Mouse (Mus musculus) heart, adult 9 months (tissue): ENCODE results near the gene Cpxm1.

Experiments used
- DNase-seq, 2 experiments: peaks; one replicate each; pipeline ENCODE4 v3.0.0; 2022; ENCODE audit warnings: low spot score in 2 of 2

The Cpxm1 gene

GRCm38 (mm10) chr2:130397186-130397985, at the start of gene Cpxm1:
Gene Cpxm1 (minus strand): TSS chr2:130397574.
- peak; percentile 10 to 23 for DNase-seq

- no peak for DNase-seq
Measured at GRCm38 (mm10) chr2:130442162-130442561, 44.8 kb upstream of the Cpxm1 start.

- DNase-seq: no peak
Measured at GRCm38 (mm10) chr2:130439840-130440480, 42.6 kb upstream of the Cpxm1 start.

GRCm38 (mm10) chr2:130438861-130439260, 41.5 kb upstream of the Cpxm1 start:
- DNase-seq: no peak

- DNase-seq: no peak
Measured at GRCm38 (mm10) chr2:130436769-130437168, 39.4 kb upstream of the Cpxm1 start.

- no peak for DNase-seq
Measured at GRCm38 (mm10) chr2:130433152-130433551, 35.8 kb upstream of the Cpxm1 start.

- DNase-seq: no peak
Measured at GRCm38 (mm10) chr2:130432157-130432556, 34.8 kb upstream of the Cpxm1 start.

- no peak for DNase-seq
Measured at GRCm38 (mm10) chr2:130430484-130430883, 33.1 kb upstream of the Cpxm1 start.

- no peak for DNase-seq
Measured at GRCm38 (mm10) chr2:130429851-130430250, 32.5 kb upstream of the Cpxm1 start.

- DNase-seq: no peak
Measured at GRCm38 (mm10) chr2:130425112-130425511, 27.7 kb upstream of the Cpxm1 start.

GRCm38 (mm10) chr2:130424126-130424853, 26.9 kb upstream of the Cpxm1 start, which contains the start of the genes Vps16 and Pced1a:
Gene Vps16 (plus strand): TSS chr2:130424339.
Gene Pced1a (minus strand): TSS chr2:130424701.
- DNase-seq: peak; percentile 89 to 92

- DNase-seq: peak; percentile 69 to 75
Measured at GRCm38 (mm10) chr2:130423397-130424125, 26.2 kb upstream of the Cpxm1 start.

- DNase-seq: no peak
Measured at GRCm38 (mm10) chr2:130421781-130422620, 24.6 kb upstream of the Cpxm1 start.

GRCm38 (mm10) chr2:130414094-130414856, 16.9 kb upstream of the Cpxm1 start:
- DNase-seq: no peak

- no peak for DNase-seq
Measured at GRCm38 (mm10) chr2:130412775-130413174, 15.4 kb upstream of the Cpxm1 start.

GRCm38 (mm10) chr2:130411558-130412495, 14.5 kb upstream of the Cpxm1 start:
- peak; percentile 67 to 79 for DNase-seq

- DNase-seq: no peak
Measured at GRCm38 (mm10) chr2:130408194-130408593, 10.8 kb upstream of the Cpxm1 start.

GRCm38 (mm10) chr2:130406178-130406577, 8.8 kb upstream of the Cpxm1 start, which contains the start of gene Tmem239:
Gene Tmem239 (plus strand): TSS chr2:130406478.
- no peak for DNase-seq

- no peak for DNase-seq
Measured at GRCm38 (mm10) chr2:130404939-130405338, 7.6 kb upstream of the Cpxm1 start, which contains the start of the genes Gm28372 and 1700020A23Rik. Gene Gm28372 (plus strand): TSS chr2:130405239. Gene 1700020A23Rik (plus strand): TSS chr2:130405259.
